Mouse (Mus musculus) thymus, adult 2 months (tissue): ENCODE data around the gene 4930415O20Rik. TPM values are rescaled to one million over a fixed set of nuclear protein-coding genes. Genes with fewer than 3 reads are reported as not detected.

Source experiments
- DNase-seq: peaks from one replicate; pipeline ENCODE4 v3.0.0; 2021
- H3K27ac ChIP-seq: fragments of 200-500 bp; 2 replicates; pipeline ENCODE4 v1.5.1; 2012; ENCODE audit warnings: low read length, control low read depth; ENCODE audit not compliant: control insufficient read depth, insufficient read depth
- H3K27me3 ChIP-seq: fragments of 200-500 bp; 2 replicates; pipeline ENCODE4 v1.6.1; 2012; ENCODE audit warnings: mild to moderate bottlenecking, low read length, moderate library complexity, mixed read lengths; ENCODE audit not compliant: control insufficient read depth, insufficient read depth
- H3K36me3 ChIP-seq: fragments of 200-500 bp; 2 replicates; pipeline ENCODE4 v1.6.1; 2012; ENCODE audit warnings: mild to moderate bottlenecking, low read length, moderate library complexity; ENCODE audit not compliant: control insufficient read depth, insufficient read depth
- H3K4me1 ChIP-seq: fragments of 200-500 bp; replicated peaks from 2 replicates; pipeline ENCODE4 v1.6.1; 2012; ENCODE audit warnings: low read length; ENCODE audit not compliant: control insufficient read depth, insufficient read depth
- H3K4me3 ChIP-seq: fragments of 200-500 bp; 2 replicates; pipeline ENCODE4 v1.5.1; 2012; ENCODE audit warnings: mild to moderate bottlenecking, low read length, control low read depth, moderate library complexity; ENCODE audit not compliant: control insufficient read depth, insufficient read depth
- CTCF ChIP-seq: fragments of 200-500 bp; IDR thresholded peaks from 2 replicates; pipeline ENCODE4 v1.5.1; 2012; ENCODE audit warnings: mild to moderate bottlenecking, control low read depth, low read length, moderate library complexity, borderline replicate concordance; ENCODE audit not compliant: control insufficient read depth, poor library complexity, insufficient read depth; ENCODE audit errors: extremely low read depth
- POLR2A ChIP-seq: fragments of 200-500 bp; IDR thresholded peaks from 2 replicates; pipeline ENCODE4 v1.6.1; 2012; ENCODE audit warnings: mild to moderate bottlenecking, low read length, control low read depth, moderate library complexity; ENCODE audit not compliant: control insufficient read depth, poor library complexity, insufficient read depth; ENCODE audit errors: extremely low read depth
- WGBS: fragments of 180-500 bp; shearing (Covaris S2); methylation state at CpG from one replicate; pipeline ENCODE4 v1.1.7; 2018; 5-methylcytosine and 5-hydroxymethylcytosine counted together
- polyA plus RNA-seq: library from polyadenylated mRNA; depleted of rRNA; stranded (reverse); fragments of >200 nt; gene quantifications from 2 replicates; pipeline ENCODE4 v1.2.3, GENCODE M21; 2012; rRNA removed

Gene 4930415O20Rik
- polyA plus RNA-seq, 1 experiment, result 0.31 TPM

DNA sequence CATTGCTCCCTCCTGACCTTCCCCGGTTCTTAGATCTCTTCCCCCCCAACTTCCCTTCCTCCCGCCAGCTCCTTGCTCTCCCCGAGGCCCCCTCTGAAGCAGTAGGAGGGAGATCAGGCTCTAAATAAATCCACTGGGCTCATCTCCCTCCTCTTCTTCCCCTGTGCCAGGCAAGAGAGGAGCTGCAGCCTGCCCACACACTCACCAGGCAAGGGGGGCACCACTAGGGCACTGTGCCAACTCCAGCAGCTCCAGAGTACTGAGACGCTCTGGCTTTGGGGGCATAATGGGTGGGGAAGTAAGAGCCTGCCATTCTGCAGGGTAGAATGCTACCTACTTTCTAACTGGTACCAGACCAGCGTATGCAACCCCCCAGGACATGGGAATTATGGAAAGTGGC is 65.7 kb downstream of the 4930415O20Rik start:
- peaks cover 20% of the 10 kb centered on the region for H3K4me1 ChIP-seq
- 69% methylated on average over 5 of the region's 5 CpGs for WGBS
- no peak for DNase-seq

DNA sequence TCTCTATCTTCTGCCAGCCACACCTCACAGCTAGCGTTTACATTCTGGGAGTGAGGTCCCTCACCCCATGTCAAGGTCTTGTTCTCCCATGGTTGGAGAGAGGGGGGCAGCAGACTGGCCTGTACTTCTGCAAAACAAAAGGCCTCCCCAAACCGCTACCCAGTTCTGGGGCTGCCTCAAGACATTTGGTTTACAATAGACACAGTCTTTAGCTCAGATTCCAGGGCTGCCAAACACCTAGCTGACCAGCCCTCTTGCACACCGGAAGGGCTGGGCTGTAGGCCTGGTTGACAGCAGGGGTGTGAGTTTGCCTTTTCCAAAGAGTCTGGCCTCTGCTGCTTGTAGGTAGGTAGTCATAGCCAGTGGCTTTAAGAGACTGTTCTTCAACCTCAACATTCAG is 66.4 kb downstream of the 4930415O20Rik start:
- peaks cover 17% of the 10 kb centered on the region for H3K4me1 ChIP-seq
- WGBS, result 78% methylated on average over 3 of the region's 3 CpGs
- peaks cover 9% of the 10 kb centered on the region; the same call in 1 of the 2 replicates for H3K27me3 ChIP-seq
- no peak for DNase-seq
- no peaks in the 10 kb centered on the region for H3K36me3 ChIP-seq
- no peak for TF ChIP-seq POLR2A
- TF ChIP-seq CTCF, result no peak
- no peak overlapping the region for H3K4me3 ChIP-seq
- H3K27ac ChIP-seq, result no peak overlapping the region

More for the DNA sequence above, 65.7 kb downstream of the 4930415O20Rik start:
- Histone ChIP-seq H3K27me3 (peaks cover 10% of the 10 kb centered on the region; the same call in 1 of the 2 replicates), H3K4me3 (no peak overlapping the region), H3K36me3 (no peaks in the 10 kb centered on the region), H3K27ac (no peak overlapping the region)
- no peak for TF ChIP-seq POLR2A
- no peak for TF ChIP-seq CTCF

Other genes with a start within 250 kb of the 4930415O20Rik start
- gene Olfr284, start 230.0 kb upstream of the 4930415O20Rik start, polyA plus RNA-seq, result 0.29 TPM in 1 of 2 replicates, not detected in the other
- gene Olfr283, start 190.1 kb upstream of the 4930415O20Rik start, polyA plus RNA-seq, result not detected in 2 replicates
- not detected in 2 replicates for gene Olfr282, start 139.8 kb upstream of the 4930415O20Rik start, polyA plus RNA-seq
- not detected in 2 replicates for gene Olfr281, start 118.4 kb upstream of the 4930415O20Rik start, polyA plus RNA-seq
- not detected in 2 replicates for gene OR5BS1P, start 101.1 kb upstream of the 4930415O20Rik start, polyA plus RNA-seq
- 0.48 TPM in 1 of 2 replicates, not detected in the other for gene Lalba, start 88.3 kb upstream of the 4930415O20Rik start, polyA plus RNA-seq
- gene Olfr279, start 78.6 kb upstream of the 4930415O20Rik start, polyA plus RNA-seq, result not detected in 2 replicates
- 71.6 and 78.4 TPM in 2 replicates for gene Kansl2, start 36.7 kb upstream of the 4930415O20Rik start, polyA plus RNA-seq
- gene Ccnt1, start 81 bp upstream of the 4930415O20Rik start, polyA plus RNA-seq, result 26.8 and 32.0 TPM in 2 replicates
- gene Adcy6, start 39.1 kb downstream of the 4930415O20Rik start, polyA plus RNA-seq, result 211 and 230 TPM in 2 replicates
- gene Cacnb3, start 59.8 kb downstream of the 4930415O20Rik start, polyA plus RNA-seq, result 102 and 127 TPM in 2 replicates
- 59.7 and 65.5 TPM in 2 replicates for gene Ddx23, start 91.9 kb downstream of the 4930415O20Rik start, polyA plus RNA-seq
- 2.6 and 2.8 TPM in 2 replicates for gene Rnd1, start 106.5 kb downstream of the 4930415O20Rik start, polyA plus RNA-seq
- gene Ccdc65, start 137.2 kb downstream of the 4930415O20Rik start, polyA plus RNA-seq, result 0.04 and 0.09 TPM in 2 replicates
- 2.1 and 3.1 TPM in 2 replicates for gene Fkbp11, start 157.2 kb downstream of the 4930415O20Rik start, polyA plus RNA-seq
- 165 and 182 TPM in 2 replicates for gene Arf3, start 192.2 kb downstream of the 4930415O20Rik start, polyA plus RNA-seq
- gene Wnt10b, start 207.1 kb downstream of the 4930415O20Rik start, polyA plus RNA-seq, result 3.4 and 3.9 TPM in 2 replicates
- gene Wnt1, start 218.9 kb downstream of the 4930415O20Rik start, polyA plus RNA-seq, result 0.07 and 0.22 TPM in 2 replicates
- 0.26 and 0.65 TPM in 2 replicates for gene Ddn, start 238.5 kb downstream of the 4930415O20Rik start, polyA plus RNA-seq